Mouse (Mus musculus) neural tube, embryonic 11.5 days (tissue): ENCODE measurements around the gene T2. TPM values are rescaled to one million over a fixed set of nuclear protein-coding genes. Genes with fewer than 3 reads are reported as not detected.

Experiments
- ATAC-seq: fragments of 200-750 bp; cut with Nextera tagmentation; 2 replicates; pipeline ENCODE4 v1.8.0; 2017; ENCODE audit warnings: moderate number of reproducible peaks, mild to moderate bottlenecking, moderate TSS enrichment, moderate library complexity; ENCODE audit not compliant: insufficient read depth, low FRiP score, low TSS enrichment
- DNase-seq: peaks from one replicate; pipeline ENCODE4 v3.0.0-alpha.2; 2015; ENCODE audit warnings: low spot score
- H3K27ac ChIP-seq: fragments of 300-500 bp; sonication (generic); 2 replicates; pipeline ENCODE4 v1.5.1; 2014; ENCODE audit warnings: low read depth, mild to moderate bottlenecking, low read length
- H3K27me3 ChIP-seq: fragments of 300-500 bp; sonication (generic); 2 replicates; pipeline ENCODE4 v1.6.1; 2014; ENCODE audit warnings: mild to moderate bottlenecking, low read length, mixed read lengths; ENCODE audit not compliant: control insufficient read depth, insufficient read depth
- H3K36me3 ChIP-seq: fragments of 300-500 bp; sonication (generic); 2 replicates; pipeline ENCODE4 v1.6.1; 2014; ENCODE audit warnings: mild to moderate bottlenecking, low read length, moderate library complexity, mixed read lengths; ENCODE audit not compliant: control insufficient read depth, insufficient read depth
- H3K4me1 ChIP-seq: fragments of 300-500 bp; sonication (generic); 2 replicates; pipeline ENCODE4 v1.6.1; 2014; ENCODE audit warnings: low read length, mixed read lengths; ENCODE audit not compliant: control insufficient read depth, insufficient read depth
- H3K4me2 ChIP-seq: fragments of 300-500 bp; sonication (generic); 2 replicates; pipeline ENCODE4 v1.6.1; 2014; ENCODE audit warnings: low read depth, mild to moderate bottlenecking, moderate library complexity
- H3K4me3 ChIP-seq: fragments of 300-500 bp; sonication (generic); 2 replicates; pipeline ENCODE4 v1.5.1; 2014; ENCODE audit warnings: low read depth, low read length
- H3K9ac ChIP-seq: fragments of 300-500 bp; sonication (generic); 2 replicates; pipeline ENCODE4 v1.6.1; 2014; ENCODE audit warnings: mild to moderate bottlenecking, low read length
- H3K9me3 ChIP-seq: fragments of 300-500 bp; sonication (generic); 2 replicates; pipeline ENCODE4 v1.6.1; 2016; ENCODE audit warnings: low read length; ENCODE audit not compliant: control insufficient read depth
- WGBS: fragments of 180-500 bp; shearing (Covaris S2); extraction: QIAGEN DNeasy Blood & Tissue Kit; methylation state at CpG from one replicate; pipeline ENCODE4 v1.1.7; 2014; 5-methylcytosine and 5-hydroxymethylcytosine counted together
- polyA plus RNA-seq: library from polyadenylated mRNA; unstranded; fragments of >200 nt; fragmentation: Nextera tagmentation; extraction: Ambion mirVana; gene quantifications from 2 replicates; pipeline ENCODE4 v1.2.1, GENCODE M21; 2014

Gene T2
- polyA plus RNA-seq, 1 experiment from 2014 or later = 0.53 TPM

DNA sequence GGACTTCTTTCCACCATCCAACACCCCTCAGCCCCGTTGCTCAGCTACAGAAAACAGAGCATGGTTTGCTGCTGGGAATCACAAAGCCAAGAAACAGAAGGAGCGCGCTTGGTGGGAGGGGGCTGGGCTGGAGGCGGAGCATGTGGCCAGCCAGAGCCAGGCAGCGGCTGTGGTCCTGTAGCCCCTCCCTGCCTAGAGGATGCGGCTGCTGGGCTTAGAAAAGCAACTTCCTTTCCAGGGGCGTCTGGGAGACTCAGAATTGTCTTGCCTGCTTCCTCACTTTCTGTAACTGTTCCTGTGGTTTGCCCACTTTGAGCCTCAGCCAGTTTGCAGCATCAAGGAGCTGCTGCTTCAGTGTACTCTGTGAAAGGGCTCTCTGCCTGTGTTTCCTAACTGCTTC is 16.0 kb downstream of the T2 start:
- WGBS = 0% methylated on average over 7 of the region's 7 CpGs
- Histone ChIP-seq H3K36me3 (no peaks in the 10 kb centered on the region), H3K27me3 (no peaks in the 10 kb centered on the region), H3K9me3 (no peaks in the 10 kb centered on the region), H3K9ac (peak overlapping the region; percentile 71), H3K4me2 (peak overlapping the region; percentile 58), H3K4me1 (peaks cover 29% of the 10 kb centered on the region; the same call in 1 of the 2 replicates), H3K27ac (peak overlapping the region; percentile 94), H3K4me3 (peak overlapping the region; percentile 28)
- ATAC-seq (peak; percentile 79), DNase-seq (peak; percentile 91)

DNA sequence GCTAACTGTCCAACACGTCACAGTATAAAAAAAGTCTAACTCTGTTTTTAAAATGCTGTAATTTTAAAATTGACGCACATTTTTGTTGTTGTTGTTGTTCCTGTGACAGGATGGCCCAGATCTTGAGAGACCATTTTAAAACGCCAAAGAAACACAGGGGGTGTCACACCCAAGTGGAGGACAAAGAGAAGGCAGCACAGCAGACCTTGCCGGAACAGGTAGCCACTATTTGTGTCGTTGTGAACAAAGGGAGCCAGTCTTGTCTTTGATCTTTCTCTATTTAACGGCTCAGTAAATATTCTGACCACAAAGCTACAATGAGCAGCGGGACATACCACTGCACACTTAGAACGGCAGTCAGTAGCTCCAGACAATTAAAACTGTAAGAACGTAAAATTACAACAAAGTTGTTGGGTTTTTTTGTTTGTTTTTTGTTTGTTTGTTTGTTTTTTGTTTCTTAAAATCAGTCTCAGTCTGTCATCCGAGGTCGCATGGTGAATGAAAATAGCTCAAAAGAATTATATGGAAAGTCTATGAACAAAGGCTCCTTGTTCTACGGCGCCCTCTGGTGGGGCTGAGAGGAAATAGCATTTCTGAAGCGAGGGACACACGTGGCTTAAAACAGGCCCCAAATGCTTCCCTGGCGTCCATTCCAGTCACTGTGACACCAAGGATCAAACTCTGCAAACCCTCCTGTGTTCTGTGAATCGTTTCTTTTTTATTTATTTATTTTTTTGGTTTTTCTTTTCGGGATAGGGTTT is 16.7 kb downstream of the T2 start:
- Histone ChIP-seq H3K4me1 (peaks cover 25% of the 10 kb centered on the region; the same call in 1 of the 2 replicates), H3K36me3 (no peaks in the 10 kb centered on the region), H3K4me3 (peak overlapping the region; percentile 28), H3K27ac (peak overlapping the region; percentile 94), H3K27me3 (no peaks in the 10 kb centered on the region), H3K4me2 (peak overlapping the region; percentile 58), H3K9ac (peak overlapping the region; percentile 71), H3K9me3 (no peaks in the 10 kb centered on the region)
- ATAC-seq = peak; percentile 45
- WGBS = 2% methylated on average over 18 of the region's 18 CpGs
- peak; percentile 82 for DNase-seq

DNA sequence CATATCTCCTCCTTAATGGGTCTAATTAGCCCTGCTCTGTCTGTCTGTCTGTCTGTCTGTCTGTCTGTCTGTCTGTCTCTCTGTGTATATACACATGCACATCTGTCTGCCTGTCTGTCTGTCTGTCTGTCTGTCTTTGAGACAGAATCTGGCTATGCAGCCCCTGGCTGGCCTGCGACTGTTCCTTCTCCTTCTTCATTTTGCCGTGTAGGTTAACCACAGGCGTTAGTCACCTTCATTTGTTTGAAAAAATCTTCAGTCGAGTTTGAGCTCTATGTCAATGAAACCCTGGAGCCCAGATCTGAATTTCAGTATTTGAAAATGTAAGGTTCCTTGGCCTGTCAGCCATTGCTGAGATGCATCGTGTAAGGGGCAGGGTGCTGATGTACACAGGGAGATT is 21.5 kb downstream of the T2 start:
- H3K4me1 ChIP-seq = peaks cover 1% of the 10 kb centered on the region; the same call in 1 of the 2 replicates
- no peaks in the 10 kb centered on the region for H3K9me3 ChIP-seq
- no peaks in the 10 kb centered on the region for H3K27me3 ChIP-seq
- 61% methylated on average over 5 of the region's 5 CpGs for WGBS
- H3K4me3 ChIP-seq = no peak overlapping the region
- no peak overlapping the region for H3K27ac ChIP-seq
- DNase-seq = no peak
- no peak overlapping the region for H3K9ac ChIP-seq
- H3K36me3 ChIP-seq = no peaks in the 10 kb centered on the region
- ATAC-seq = no peak
- no peak overlapping the region for H3K4me2 ChIP-seq

DNA sequence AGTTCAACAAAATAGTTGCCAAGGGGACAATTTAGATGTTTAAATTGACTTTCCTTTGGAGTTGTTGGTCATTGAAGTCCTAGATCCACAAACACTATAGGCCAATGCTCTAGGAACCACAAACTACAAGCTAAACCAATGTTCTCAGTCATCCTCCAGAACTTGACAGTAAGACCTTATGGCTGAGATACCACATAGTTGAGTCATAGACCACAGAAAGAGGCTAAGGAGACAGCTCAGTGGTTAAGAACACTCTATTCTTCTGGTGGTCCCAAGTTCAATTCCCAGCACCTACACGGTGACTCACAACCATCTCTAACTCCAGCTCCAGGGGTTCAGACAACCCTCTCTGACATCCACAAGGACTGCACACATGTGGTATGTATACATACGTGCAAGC is 29.6 kb downstream of the T2 start:
- Histone ChIP-seq H3K9me3 (no peaks in the 10 kb centered on the region), H3K36me3 (no peaks in the 10 kb centered on the region), H3K4me3 (no peak overlapping the region), H3K27me3 (peaks cover 28% of the 10 kb centered on the region), H3K9ac (no peak overlapping the region), H3K4me1 (no peaks in the 10 kb centered on the region), H3K4me2 (no peak overlapping the region), H3K27ac (no peak overlapping the region)
- WGBS = 94% methylated on average over 2 of the region's 2 CpGs
- ATAC-seq (no peak), DNase-seq (no peak)

DNA sequence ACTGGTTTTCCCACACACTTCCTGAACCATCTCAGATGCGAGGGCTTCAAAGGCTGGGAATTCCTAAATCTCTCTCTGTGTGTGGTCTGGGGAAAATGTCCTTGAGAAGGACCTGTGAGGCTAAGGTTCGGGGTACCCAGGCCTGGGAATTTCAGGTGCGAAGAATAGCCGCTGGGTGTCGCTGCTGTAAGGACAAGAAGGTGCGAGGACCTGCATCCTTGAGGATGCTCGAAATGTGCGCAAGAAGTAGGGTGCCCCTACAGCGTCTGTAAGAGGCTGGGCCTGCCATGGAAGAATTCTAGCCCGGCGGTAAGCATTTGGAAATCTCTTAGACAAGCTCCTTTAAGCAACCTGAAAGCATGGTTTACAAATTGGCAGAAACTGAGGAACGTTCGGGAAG is 32.7 kb downstream of the T2 start:
- ATAC-seq (no peak), DNase-seq (peak; percentile 62)
- Histone ChIP-seq H3K4me1 (no peaks in the 10 kb centered on the region), H3K27me3 (peaks cover 38% of the 10 kb centered on the region), H3K4me2 (no peak overlapping the region), H3K36me3 (no peaks in the 10 kb centered on the region), H3K9ac (no peak overlapping the region), H3K9me3 (no peaks in the 10 kb centered on the region), H3K27ac (no peak overlapping the region), H3K4me3 (no peak overlapping the region)
- 2% methylated on average over 13 of the region's 13 CpGs for WGBS

DNA sequence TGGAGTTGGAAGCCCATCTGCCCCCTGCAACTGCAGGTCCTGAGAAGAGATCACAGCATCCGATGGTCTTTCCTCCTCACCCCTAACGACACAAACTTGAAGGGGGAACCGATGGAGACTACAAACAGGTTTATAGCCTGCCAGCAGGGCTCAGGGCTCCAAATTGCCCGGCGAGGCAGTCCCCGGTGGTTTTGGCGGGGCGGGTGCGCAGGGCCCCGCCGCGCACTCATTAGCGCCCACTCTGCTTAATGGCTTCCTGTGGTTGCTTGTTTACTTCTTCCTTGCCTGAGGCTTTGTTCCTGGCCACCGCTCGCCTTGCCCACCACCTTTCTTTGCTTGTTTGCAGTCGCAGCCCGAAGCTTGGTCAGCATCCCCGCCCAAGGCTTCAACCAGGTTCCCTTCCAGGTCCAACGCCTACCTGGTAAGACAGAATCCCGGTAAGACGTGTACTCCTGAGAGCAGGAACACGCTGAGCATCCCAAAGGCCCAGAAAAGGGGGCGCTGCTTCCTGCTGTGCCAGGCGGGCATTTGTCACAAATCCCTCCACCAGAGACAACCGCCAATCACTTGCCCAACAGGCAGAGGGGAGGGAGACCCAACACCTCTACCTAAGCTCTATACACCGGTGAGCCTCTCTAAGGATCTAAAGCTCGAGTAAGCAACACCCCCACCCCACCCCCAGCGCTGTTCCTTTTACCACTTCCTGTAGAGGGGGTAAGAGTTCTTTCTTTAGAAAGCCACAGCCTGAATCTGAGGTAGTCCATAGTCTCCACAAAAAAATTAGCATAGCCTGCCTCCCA is 33.4 kb downstream of the T2 start:
- WGBS = under 1% methylated on average over 28 of the region's 28 CpGs
- 0 out of 2 replicates have a peak overlapping the region, but pooled peaks have one; percentile 3 for H3K9ac ChIP-seq
- peak overlapping the region; percentile 27 for H3K4me2 ChIP-seq
- no peak overlapping the region for H3K27ac ChIP-seq
- ATAC-seq (no peak), DNase-seq (no peak)
- peak overlapping the region; percentile 12; the same call in 1 of the 2 replicates for H3K4me3 ChIP-seq
- no peaks in the 10 kb centered on the region for H3K36me3 ChIP-seq
- H3K9me3 ChIP-seq = no peaks in the 10 kb centered on the region
- peaks cover 38% of the 10 kb centered on the region for H3K27me3 ChIP-seq
- H3K4me1 ChIP-seq = no peaks in the 10 kb centered on the region

DNA sequence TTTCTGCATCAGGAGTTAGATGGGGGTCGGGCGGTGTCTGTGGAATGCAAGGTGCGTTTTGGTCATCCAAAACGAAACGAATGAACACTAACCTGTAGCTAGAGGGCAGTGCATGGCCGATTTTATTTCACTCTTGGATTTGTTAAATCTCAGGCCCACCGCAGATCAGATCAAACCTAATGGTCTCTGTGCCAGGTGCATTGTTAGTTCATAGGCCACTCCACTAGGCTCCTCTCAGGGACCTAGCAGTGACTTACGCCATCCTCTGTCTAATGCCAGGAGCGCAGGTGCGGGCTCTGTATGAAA is 34.0 kb downstream of the T2 start:
- DNase-seq (no peak), ATAC-seq (no peak)
- peaks cover 38% of the 10 kb centered on the region for H3K27me3 ChIP-seq
- no peak overlapping the region for H3K4me2 ChIP-seq
- H3K9me3 ChIP-seq = no peaks in the 10 kb centered on the region
- no peak overlapping the region for H3K27ac ChIP-seq
- H3K36me3 ChIP-seq = no peaks in the 10 kb centered on the region
- H3K4me1 ChIP-seq = no peaks in the 10 kb centered on the region
- no peak overlapping the region for H3K9ac ChIP-seq
- WGBS = 3% methylated on average over 10 of the region's 10 CpGs
- H3K4me3 ChIP-seq = no peak overlapping the region

DNA sequence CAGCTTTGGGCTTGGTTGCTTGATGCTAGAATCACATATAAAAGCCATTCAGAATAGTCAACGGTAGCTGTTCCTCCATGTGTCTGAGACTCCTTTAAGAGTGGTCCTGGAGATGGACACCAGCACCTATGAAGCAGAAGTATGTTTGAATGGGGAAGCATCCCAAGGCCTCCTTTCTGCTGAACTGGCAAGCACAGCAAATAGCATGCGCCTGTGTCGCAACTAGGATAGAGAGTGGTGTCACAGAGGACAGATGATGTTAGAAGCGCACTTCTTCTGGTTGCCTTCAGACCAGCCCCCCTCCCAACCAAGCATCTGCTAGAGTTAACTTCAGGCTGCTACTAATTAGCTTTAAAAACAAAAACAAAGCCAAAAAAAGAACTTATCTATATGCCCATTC is 34.7 kb downstream of the T2 start:
- no peak overlapping the region for H3K4me2 ChIP-seq
- peaks cover 38% of the 10 kb centered on the region for H3K27me3 ChIP-seq
- H3K4me3 ChIP-seq = no peak overlapping the region
- no peak overlapping the region for H3K27ac ChIP-seq
- no peaks in the 10 kb centered on the region for H3K9me3 ChIP-seq
- H3K4me1 ChIP-seq = no peaks in the 10 kb centered on the region
- no peak overlapping the region for H3K9ac ChIP-seq
- DNase-seq (no peak), ATAC-seq (no peak)
- H3K36me3 ChIP-seq = no peaks in the 10 kb centered on the region
- WGBS = 47% methylated on average over 4 of the region's 4 CpGs

DNA sequence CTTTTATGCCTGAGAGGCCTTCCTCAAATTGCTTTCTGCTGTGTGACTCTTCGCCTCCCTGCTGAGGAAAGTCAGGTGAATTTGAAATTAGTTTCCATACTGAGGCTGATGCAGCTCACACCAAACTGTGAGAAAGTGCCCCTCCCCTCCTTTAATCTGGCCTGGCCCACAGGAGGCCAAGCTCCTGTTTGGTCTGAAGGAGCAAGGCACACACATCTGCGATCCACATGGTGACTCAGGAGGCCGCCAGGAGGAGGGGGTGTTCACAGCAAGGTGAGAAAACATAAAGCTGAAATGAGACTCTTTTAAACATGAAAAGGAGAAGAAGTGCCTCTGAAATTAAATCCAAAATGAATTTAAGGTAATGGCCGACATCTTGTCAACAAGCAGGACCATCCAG is 40.6 kb downstream of the T2 start:
- no peaks in the 10 kb centered on the region for H3K9me3 ChIP-seq
- H3K27me3 ChIP-seq = peaks cover 2% of the 10 kb centered on the region; the same call in 1 of the 2 replicates
- peak; percentile 35 for DNase-seq
- no peak overlapping the region for H3K27ac ChIP-seq
- no peaks in the 10 kb centered on the region for H3K4me1 ChIP-seq
- no peaks in the 10 kb centered on the region for H3K36me3 ChIP-seq
- no peak overlapping the region for H3K4me2 ChIP-seq
- no peak overlapping the region for H3K9ac ChIP-seq
- H3K4me3 ChIP-seq = no peak overlapping the region
- WGBS = 41% methylated on average over 4 of the region's 4 CpGs
- ATAC-seq = no peak
